Mouse (Mus musculus): ENCODE data around the gene 4933428G20Rik.

GRCm38 (mm10) chr11:97535308-97535630, 35.1 kb upstream of the 4933428G20Rik start:
- TF ChIP-seq GATA1 (IDR thresholded peaks at IDR 0.05; ENCODE audit: borderline replicate concordance, low read length) (no peak), FLI1 (IDR thresholded peaks at IDR 0.05; ENCODE audit: low read length) (no peak)
